Mouse (Mus musculus) yolk sac, embryonic 10.5 days (tissue): ENCODE data around the gene Oosp1.

Source experiments
- DNase-seq: peaks from one replicate; pipeline ENCODE4 v3.0.0-alpha.2; 2017; ENCODE audit warnings: low spot score

The Oosp1 gene

DNA sequence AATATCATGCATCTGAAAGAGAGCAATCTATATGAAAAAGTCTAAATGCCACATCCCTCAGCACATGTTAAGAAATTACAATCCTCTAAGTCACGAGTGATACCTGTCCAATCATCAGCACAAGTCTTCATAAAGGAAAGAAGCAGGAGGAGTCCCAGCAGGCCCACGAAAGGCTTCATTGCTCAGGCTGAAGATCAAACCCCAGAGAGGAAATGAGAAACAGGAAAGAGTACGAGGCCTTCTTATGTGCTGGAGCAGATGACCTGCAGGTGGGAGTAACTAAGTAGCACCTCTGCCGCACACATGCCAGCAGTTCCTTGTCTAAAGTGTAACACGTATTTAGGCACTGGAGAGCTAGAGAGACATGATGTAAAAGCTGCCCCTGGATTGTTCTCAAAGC lies at the start of gene Oosp1:
TSS of gene Oosp1 (minus strand) at position 312 of the 400 bp plus-strand sequence.
- no peak for DNase-seq

DNA sequence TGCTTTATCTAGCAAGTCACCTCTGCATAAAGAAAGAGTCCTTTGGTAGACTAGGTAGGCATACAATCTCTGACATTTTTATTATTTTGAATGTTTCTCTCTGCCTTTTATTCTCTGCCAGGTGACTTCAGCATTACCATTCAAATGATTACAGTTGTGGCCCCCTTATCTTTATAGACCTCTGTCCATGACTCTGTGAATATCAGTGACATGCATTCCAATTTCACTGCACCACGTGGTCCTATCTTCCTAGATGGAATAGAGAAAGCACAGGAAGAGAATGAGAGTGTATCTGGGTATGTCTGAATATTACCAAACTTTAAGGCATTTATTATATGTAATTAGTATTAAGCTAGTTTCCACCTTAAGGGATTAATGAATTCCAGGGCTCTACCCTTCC lies 45.5 kb upstream of the Oosp1 start:
- DNase-seq, result no peak

DNA sequence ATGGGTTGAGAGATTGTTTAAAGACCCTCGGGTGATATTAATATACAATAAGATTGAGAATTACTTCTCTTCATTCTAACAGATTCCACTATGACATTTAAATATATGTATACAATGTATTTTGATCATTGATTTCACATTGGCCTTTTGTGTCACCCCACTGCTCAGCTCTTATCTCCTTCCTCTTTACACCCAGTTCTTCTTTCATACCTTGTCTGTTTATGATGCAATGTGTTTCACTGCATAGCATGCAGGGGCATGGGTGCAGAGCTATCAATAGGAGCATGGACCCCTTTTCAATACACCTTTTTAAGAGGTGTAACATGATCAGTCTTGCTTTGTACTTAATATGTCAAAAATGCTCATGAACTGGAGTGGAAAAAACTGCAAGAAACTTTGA lies 39.3 kb upstream of the Oosp1 start:
- no peak for DNase-seq

DNA sequence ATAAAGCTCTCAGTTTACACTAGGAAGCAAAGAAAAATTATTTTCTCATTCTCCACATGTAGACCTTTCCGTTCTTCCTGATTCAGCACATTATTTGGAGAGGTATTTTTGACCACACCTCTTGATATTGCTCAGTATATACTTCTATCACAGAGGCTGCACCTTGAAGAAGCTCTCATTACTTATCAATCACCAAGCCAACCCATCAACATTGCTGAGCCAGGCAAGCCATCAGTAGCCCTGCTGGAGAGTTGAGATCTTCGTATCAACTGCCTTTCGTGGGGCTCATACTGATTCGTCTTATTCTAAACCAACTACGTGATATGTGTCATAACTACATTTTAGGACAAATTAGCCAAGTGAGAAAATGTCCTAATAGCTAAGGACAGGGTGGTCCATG lies 36.4 kb upstream of the Oosp1 start:
- no peak for DNase-seq

DNA sequence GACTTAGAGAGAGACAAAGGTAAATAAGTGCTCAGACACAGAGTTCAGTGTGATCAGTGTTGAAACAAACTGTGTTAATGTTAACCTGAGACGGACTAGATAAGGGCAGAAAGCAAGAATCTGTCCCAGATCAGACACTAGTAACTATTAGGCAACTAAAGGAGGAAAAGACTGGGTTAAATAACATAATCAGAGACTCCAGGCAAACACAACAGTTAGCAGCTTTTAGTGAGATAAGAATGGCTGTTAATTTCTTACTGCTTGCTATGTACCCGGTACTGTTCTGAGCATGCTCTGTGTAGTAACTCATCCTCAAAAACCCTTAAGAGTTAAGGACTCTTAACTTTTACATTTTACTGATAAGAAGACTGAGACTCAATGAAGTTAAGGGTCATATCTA lies 35.0 kb upstream of the Oosp1 start:
- DNase-seq, result no peak

DNA sequence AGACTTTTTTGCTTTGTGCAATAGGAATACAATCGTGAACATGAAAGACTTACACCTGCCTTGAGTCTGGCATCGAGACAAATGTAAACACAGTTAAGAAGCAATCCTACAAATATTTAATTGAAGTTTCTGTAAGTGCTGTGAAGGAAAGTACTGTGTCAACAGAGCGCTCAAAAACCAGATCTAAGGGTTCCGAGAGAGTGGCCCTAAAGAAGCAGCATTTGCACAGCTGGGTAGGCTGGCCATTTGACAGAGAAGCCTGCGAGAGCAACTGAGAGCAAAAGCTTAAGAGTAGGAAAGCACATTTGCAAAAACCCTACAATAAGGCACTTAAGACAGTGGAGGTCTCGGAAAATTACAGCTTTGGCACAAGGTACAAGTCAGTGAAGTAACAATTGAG lies 33.3 kb upstream of the Oosp1 start:
- no peak for DNase-seq

DNA sequence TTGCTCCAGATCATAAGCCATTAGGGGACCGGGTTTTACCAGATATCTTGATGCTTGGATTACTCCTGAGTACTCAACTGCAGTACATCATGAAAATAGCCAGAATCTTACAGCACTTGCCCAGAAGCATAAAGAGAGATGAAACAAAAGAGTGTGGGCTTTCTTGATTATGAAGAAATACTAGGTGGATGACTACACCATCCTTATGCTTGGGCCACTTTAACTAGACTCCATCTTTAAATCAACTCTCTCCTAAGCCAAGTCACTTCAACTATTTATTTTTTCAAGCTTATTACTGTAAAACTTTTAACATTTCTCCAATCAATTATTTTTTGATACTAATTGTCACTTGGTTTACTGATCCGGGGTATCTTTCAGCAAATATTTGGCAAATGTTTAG lies 32.9 kb upstream of the Oosp1 start:
- DNase-seq, result no peak

DNA sequence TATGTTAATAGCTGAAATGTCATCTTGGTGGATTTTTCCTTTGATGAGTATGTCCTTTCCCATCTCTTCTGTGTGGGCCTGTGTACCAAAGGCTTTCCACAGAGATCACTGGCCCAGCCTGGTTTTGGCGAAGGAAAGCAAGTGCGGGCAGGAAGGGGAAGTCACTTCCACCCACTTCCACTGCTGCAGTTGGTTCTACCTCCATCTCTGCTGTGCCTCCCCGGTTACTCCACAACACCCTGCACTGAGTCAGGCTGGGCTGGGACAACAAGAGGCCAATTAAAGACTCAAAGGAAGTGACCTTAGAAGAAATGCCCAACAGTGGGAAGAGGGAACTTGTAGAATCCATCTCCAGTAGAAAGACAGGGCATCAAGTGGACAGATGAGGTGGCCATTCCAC lies 29.1 kb upstream of the Oosp1 start:
- no peak for DNase-seq

DNA sequence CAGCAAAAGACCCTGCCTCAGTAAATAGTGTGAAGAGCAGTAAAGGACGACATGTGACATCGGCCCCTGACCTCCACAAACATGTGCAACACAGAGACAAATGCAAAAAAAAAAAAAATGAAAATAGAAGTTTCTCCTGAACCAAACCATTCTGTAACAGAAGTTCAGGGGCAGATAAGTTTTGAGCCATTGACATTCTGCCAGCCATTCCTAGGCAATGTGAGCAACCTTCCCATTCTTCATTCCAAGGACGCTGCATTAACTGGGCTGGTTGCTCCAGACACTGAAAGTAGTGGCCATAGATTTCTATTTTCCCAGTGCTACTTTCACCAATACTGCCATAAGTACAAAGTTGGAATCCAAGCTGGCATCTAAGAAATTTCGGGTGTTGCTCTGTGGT lies 21.5 kb upstream of the Oosp1 start:
- no peak for DNase-seq

DNA sequence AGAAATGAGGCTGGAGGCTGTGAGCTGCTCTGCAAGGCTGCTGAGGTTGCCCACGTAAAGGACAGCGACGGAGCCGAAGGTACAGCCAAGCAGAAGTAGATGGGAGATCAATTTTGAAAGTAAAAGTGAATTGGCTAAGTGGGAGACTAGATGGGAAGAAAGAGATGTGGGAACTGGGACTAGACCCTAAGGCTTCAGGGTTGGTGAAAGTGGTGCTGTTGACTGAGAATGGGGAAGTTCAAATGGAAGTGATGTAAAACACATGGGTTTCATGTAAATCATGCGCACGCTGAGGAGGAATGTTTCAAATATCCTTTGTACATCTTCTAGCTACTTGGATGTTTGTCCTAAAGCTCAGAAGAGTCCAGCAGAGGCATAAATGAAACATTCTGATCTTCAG lies 7.4 kb upstream of the Oosp1 start:
- DNase-seq, result no peak

DNA sequence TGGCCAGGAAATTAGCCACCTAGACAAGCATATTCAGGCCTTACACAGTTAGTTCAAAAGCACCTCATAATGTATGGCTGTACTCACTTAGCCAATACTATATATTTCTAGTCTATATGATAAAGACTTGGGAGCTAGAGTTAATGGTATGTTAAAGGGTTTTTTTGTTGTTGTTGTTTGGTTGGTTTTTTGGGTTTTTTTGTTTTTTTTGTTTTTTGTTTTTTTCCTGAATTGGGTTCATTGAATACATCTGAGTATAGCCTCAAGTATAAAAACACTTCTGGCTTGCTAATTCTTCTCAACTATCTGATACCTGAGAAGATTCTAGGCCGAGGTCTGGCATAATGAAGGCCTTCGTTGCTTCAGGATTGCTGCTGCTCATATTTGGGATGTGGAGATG lies 5.8 kb upstream of the Oosp1 start, which contains the start of gene Oosp3:
TSS of gene Oosp3 (plus strand) at position 301 of the 400 bp plus-strand sequence.
- no peak for DNase-seq

DNA sequence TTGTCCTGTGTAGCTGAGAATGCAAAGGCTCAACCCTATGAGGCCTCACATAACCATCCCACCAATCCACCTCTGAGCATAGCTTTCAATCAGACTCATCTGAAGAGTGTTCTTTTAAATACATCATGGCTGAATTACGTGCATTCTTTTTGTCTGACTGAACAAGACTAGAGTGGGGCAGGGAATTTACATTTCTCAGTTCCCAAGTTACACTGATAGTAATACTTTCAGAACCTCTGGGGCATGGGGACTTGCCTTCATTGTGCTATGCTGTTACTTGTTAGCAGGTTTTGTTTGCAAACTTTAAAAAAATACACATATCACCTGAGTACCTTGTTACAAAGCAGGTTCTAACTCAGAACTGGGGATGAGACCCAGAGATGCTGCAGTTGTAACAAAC lies 504 bp upstream of the Oosp1 start:
- no peak for DNase-seq

DNA sequence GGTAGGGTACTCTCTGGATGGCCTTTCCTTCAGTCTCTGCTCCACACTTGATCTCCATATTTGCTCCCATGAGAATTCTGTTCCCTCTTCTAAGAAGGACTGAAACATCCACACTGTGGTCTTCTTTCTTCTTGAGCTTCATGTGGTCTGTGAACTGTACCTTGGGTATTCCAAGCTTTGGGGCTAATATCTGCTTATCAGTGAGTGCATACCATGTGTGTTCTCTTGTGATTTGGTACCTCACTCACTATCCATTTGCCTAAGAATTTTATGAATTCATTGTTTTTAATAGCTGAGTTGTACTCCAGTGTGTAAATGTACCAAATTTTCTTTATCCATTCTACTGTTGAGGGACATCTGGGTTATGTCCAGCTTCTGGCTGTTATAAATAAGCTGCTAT lies 29.4 kb downstream of the Oosp1 start:
- no peak for DNase-seq

DNA sequence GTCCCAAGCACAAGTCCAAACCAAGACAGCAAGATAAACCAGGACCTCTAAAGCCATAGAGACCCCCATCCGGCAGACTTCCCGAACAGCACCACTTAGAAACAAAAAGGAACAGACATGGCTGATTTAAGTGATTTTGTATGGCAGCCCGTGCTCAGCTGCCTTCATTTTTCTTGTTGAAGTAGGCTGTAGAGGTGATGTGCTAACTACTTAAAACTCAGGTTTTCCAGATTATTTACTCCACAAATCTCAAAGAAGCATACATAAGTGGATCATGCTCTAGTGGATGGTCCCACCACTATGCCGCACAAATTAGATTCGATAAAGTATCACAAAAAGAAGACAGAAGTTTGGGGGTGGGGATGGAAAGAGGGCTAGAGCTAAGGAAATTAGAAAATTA lies 30.5 kb downstream of the Oosp1 start, which contains the start of gene Oosp2:
TSS of gene Oosp2 (minus strand) at position 101 of the 400 bp plus-strand sequence.
- DNase-seq, result no peak

DNA sequence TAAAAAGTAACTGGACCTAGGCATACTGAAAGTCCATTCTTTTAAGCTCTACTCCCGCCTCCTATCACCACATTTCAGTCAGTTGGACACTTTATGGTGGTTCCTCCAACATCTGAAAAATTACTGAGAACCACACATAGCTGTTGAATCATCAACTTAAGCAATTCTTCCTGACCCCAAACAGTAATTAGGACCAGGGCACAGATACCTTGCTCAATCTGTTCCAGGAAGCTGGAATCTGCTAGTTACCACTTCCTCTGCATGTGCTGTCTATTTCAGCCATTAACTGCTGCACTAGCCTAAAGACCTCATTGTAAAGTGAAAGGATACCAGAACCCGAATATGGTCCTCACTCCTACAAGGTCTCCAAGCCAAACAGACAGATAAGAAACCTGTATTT lies 31.8 kb downstream of the Oosp1 start:
- no peak for DNase-seq

DNA sequence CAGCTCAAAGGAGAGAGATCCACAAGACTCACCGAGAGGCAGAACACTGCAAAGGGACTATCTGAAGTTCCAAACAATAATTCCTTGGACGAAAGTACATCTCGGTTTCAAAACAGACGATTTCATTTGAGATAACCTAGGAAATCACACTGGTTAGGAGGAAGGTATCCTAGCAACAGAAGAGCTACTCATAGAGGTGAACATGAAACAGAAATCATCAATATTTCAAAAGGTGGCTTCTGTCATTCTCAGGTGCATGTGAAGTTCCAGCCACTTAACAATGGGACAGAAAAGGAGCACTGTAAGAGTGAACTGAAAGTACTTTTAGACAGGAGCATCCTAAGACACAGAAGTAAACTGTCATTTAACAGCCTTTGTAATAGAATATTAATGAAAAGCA lies 41.4 kb downstream of the Oosp1 start:
- DNase-seq, result no peak

DNA sequence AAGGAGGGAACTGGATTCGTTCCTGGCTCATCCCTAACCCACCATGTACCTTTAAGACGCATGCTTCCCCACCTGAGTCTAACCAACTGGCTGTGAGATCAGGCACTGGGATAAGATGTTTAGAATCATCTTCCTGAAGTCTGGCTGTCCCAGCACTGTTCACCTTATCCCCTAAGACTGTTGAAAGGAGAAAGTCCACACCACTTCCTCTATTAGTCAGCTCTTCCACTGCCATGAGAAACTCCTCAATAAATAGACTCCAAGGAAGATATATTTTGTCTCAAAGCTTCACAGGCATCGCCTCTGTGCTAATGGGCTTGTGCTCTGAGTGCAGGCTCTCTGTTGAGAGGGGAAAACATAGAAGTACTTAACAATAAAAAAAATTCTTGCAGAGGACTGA lies 44.8 kb downstream of the Oosp1 start:
- no peak for DNase-seq

DNA sequence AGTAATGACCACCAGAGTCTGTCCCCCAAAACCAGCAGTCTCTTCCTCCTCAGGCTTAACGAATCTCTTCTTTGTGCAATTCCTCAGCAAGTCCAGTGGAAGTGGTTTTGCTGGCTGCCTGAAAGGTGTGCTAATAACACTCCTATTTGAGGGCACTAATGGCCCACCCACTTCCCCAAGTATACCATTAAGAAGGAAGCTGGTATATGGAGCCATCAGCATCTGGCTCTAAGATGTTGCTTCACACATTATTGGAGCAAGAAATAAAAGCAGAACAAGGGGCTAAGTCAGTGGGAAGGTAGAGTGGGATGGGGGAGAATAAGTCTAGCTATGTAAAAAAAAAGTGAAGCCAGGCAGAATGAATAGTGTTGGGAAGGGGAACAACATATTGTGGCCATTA lies 50.2 kb downstream of the Oosp1 start, which contains the start of gene Ms4a3:
TSS of gene Ms4a3 (minus strand) at position 120 of the 400 bp plus-strand sequence.
- DNase-seq, result no peak

DNA sequence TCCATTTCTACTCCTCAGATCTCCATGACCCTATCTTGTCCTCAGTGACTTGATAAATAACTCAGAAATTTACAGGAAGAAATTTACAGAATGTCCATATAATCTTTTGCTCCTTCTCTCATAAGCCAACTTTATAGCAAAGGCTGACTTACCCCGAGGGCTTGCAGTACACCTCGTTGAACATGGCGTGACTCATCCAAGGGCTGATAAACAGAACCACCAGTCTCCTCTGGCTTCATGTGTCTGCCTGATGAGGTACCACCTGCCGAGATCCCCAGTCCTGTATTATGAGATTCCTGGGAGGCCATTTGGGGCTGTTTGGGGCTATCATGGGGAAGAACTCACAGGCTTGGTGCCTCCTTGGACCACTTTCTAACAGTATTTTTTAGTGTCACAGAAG lies 51.9 kb downstream of the Oosp1 start:
- no peak for DNase-seq

DNA sequence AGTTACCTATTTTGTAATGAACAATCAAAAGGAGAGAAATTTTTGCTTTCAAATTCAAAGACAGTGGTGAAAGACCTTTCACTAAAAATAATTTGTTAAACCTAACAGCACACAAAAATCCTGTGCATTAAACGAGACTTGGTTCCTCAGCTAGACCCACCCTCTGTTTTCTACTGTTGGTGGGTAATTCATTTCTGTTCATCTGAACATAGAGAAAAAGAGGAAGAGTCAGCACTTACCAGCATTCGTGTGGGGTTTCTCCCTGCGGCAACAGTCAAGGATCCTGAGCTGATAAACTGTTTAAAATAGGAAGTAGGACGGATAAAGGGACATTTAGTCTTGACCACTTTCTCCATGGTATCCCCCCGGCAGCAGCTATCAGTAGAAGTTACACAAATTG lies 55.4 kb downstream of the Oosp1 start:
- no peak for DNase-seq

DNA sequence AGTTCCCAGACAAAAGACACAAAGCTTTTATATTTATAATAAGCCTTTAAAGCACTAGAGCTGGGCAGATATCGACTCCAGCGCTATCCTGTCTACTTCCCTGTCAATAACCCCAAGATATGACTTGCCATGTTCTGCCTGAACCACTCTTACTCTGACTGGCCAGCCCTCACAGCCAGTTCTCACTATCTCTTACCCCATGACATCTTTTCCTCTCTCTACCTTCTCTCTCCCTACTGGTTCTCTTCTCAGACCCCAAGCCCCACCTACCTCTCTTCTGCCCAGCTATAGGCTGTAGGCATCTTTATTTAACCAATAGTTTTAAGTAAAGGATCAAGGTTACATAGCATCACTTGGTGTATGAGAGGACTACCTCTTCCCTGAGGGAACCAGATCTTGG lies 56.6 kb downstream of the Oosp1 start:
- no peak for DNase-seq

DNA sequence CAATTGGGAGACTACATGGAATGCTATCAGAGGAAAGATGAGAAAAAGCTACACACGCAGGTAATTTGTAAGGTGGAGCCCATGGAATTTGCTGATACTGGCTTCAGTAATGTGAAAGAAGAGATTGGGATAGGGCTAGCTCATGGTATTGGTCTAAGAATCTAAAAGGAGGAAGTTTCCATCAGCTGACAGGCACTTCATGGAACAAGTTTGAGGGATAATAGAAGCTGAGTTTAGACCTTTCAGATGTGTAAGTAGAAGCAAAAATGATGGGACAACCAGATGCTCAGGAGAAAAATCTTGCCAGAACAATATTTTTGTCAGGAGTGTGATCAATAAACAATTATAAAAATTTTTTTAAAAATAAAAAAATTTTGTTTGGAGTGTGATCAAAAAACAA lies 57.2 kb downstream of the Oosp1 start:
- DNase-seq, result no peak

DNA sequence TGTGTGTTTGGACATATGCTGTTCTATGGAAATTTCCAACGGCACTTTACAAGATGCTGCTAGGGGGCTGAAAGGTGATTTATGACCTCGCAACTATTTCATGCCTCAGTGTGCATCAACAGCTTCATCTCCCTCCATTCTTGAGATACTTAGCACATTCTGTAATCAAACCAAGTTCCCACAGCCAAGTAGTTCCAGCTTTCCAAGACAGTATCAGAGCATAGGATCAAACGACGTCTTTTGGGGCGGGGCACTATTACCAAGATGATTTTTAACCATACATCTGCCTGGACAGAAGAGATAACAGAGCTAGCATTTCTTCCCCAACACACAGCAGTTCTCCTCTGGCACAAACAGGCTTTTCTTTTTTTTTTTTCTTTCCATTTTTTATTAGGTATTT lies 65.7 kb downstream of the Oosp1 start:
- no peak for DNase-seq

DNA sequence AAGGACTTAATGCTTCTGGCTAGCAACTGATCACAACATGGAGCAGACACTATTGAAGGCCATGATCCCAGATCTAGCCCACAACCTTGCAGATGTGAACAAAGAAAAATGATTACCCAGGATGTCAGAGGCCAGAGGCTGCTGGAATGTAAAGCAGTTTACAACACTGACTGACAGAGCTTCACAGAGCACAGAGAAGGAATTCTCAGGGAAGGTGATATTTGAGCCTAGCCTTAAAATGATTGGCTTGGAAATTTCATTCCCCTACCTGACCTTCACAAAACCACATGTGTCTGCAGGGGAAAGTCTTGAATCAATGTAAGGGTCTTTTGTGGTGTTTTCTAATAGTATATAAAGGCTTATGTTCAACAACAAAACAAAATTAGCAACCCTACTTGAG lies 66.2 kb downstream of the Oosp1 start:
- DNase-seq, result peak; percentile 14

DNA sequence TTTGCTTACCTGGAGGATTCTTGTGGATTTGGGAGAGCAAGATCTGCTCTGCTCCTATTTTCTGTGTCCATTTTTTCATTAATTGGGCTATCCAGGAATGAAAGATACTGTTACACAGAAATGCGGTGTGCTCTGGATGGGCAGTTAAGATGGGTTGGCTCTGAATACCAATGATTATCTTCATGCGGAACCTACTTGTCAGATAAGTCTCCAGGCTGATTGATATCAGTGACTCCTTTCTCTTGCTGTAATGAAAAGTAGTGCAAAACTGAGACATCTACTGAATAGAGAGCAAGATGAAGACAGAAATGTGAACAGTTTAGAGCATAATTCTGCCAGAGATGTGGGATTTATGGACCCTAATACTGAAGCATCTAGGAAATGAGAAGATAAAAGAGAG lies 67.4 kb downstream of the Oosp1 start, which contains the start of gene Ms4a2:
TSS of gene Ms4a2 (minus strand) at position 169 of the 400 bp plus-strand sequence.
- DNase-seq, result no peak
